ENCODE assay signal across 28 mouse cellular contexts in genomic region chr9:69483811-69484210, GRCm38 (mm10). TPM values are rescaled to one million over a fixed set of nuclear protein-coding genes. Genes with fewer than 3 reads are reported as not detected.
DNase-seq lines count a peak whose midpoint lies in the region; ATAC-seq lines count a peak whose summit lies in the region.
"Had no signal": no experiment of that assay in that cellular context is flagged by ENCODE, and none has a peak within 500 bp of the region (broad histone marks: within the 10 kb centered on the region; RNA-seq: fewer than 3 reads in every experiment).

No protein-coding gene starts in this region.

- DNase-seq in forebrain, embryonic 10.5 days (ENCODE audit: extremely low spot score, low spot score), result no peak
- DNase-seq in forebrain, embryonic 14.5 days (ENCODE audit: low spot score), result no peak
- DNase-seq in retina, embryonic 14.5 days (ENCODE audit: low spot score), result peak; percentile 47
- DNase-seq in kidney, postnatal 14 days, result no peak
- no peak for DNase-seq in urinary bladder, postnatal 10 days (ENCODE audit: low spot score)
- DNase-seq: adrenal gland, postnatal 10 days; B cell, adult 2 months; cerebellum, adult 11 months; cerebellum, adult 8-10 months; cerebellum, postnatal 14 days; gastrocnemius, postnatal 10 days; gastrocnemius, postnatal 36 days; heart, adult 2 months; heart, postnatal 14 days; heart, postnatal 4 days had no signal

- no peaks in the 10 kb centered on the region for H3K9me3 ChIP-seq in forebrain, embryonic 10.5 days
- no peaks in the 10 kb centered on the region for H3K9me3 ChIP-seq in forebrain, embryonic 14.5 days (replicated peaks; ENCODE audit: control insufficient read depth, low read length)
- no peaks in the 10 kb centered on the region for H3K9me3 ChIP-seq in midbrain, embryonic 13.5 days
- H3K9me3 ChIP-seq in midbrain, embryonic 15.5 days, result no peaks in the 10 kb centered on the region
- H3K9me3 ChIP-seq: embryonic facial prominence, embryonic 12.5 days; embryonic facial prominence, embryonic 15.5 days; forebrain, embryonic 12.5 days; G1E; heart, embryonic 10.5 days; heart, embryonic 13.5 days; hindbrain, embryonic 12.5 days; hindbrain, embryonic 15.5 days had no signal

- no peak overlapping the region for H3K4me2 ChIP-seq in forebrain, embryonic 14.5 days (ENCODE audit: low read length)
- H3K4me2 ChIP-seq in midbrain, embryonic 13.5 days (replicated peaks), result peak overlapping the region; percentile 9; the same call in 1 of the 2 replicates
- no peak overlapping the region for H3K4me2 ChIP-seq in midbrain, embryonic 15.5 days
- H3K4me2 ChIP-seq: embryonic facial prominence, embryonic 12.5 days; embryonic facial prominence, embryonic 15.5 days; forebrain, embryonic 12.5 days; heart, embryonic 13.5 days; hindbrain, embryonic 12.5 days; hindbrain, embryonic 15.5 days had no signal

- 0 out of 2 replicates have a peak overlapping the region, but pooled peaks have one; percentile 2 for H3K4me3 ChIP-seq in forebrain, embryonic 10.5 days
- no peak overlapping the region for H3K4me3 ChIP-seq in forebrain, embryonic 14.5 days (ENCODE audit: low read depth, low read length)
- H3K4me3 ChIP-seq in midbrain, embryonic 13.5 days (replicated peaks), result no peak overlapping the region
- no peak overlapping the region for H3K4me3 ChIP-seq in midbrain, embryonic 15.5 days
- H3K4me3 ChIP-seq: embryonic facial prominence, embryonic 12.5 days; embryonic facial prominence, embryonic 15.5 days; forebrain, embryonic 12.5 days; heart, adult 2 months; heart, embryonic 10.5 days; heart, embryonic 13.5 days; hindbrain, embryonic 12.5 days; hindbrain, embryonic 15.5 days had no signal

- H3K27me3 ChIP-seq in forebrain, embryonic 10.5 days (ENCODE audit: poor library complexity, severe bottlenecking), result peaks cover 21% of the 10 kb centered on the region
- H3K27me3 ChIP-seq in forebrain, embryonic 14.5 days (replicated peaks; ENCODE audit: control insufficient read depth, insufficient read depth, low read length), result no peaks in the 10 kb centered on the region
- H3K27me3 ChIP-seq in midbrain, embryonic 13.5 days, result no peaks in the 10 kb centered on the region
- H3K27me3 ChIP-seq in midbrain, embryonic 15.5 days (replicated peaks), result no peaks in the 10 kb centered on the region; the same call in 1 of the 2 replicates
- H3K27me3 ChIP-seq: CH12.LX; embryonic facial prominence, embryonic 12.5 days; embryonic facial prominence, embryonic 15.5 days; heart, embryonic 13.5 days; hindbrain, embryonic 12.5 days; hindbrain, embryonic 15.5 days; Patski had no signal

- no peaks in the 10 kb centered on the region for H3K36me3 ChIP-seq in forebrain, embryonic 10.5 days (replicated peaks)
- no peaks in the 10 kb centered on the region for H3K36me3 ChIP-seq in forebrain, embryonic 14.5 days (ENCODE audit: control insufficient read depth, insufficient read depth, low read length)
- H3K36me3 ChIP-seq in midbrain, embryonic 13.5 days, result no peaks in the 10 kb centered on the region
- no peaks in the 10 kb centered on the region for H3K36me3 ChIP-seq in midbrain, embryonic 15.5 days (replicated peaks)
- H3K36me3 ChIP-seq: forebrain, embryonic 12.5 days; hindbrain, embryonic 12.5 days; hindbrain, embryonic 15.5 days had no signal

- 46% methylated on average over 12 of the region's 12 CpGs for WGBS in forebrain, embryonic 10.5 days
- 45% methylated on average over 12 of the region's 12 CpGs for WGBS in forebrain, embryonic 14.5 days
- WGBS in midbrain, embryonic 13.5 days, result 37% methylated on average over 12 of the region's 12 CpGs
- WGBS in midbrain, embryonic 15.5 days, result 51% methylated on average over 12 of the region's 12 CpGs

- H3K4me1 ChIP-seq in forebrain, embryonic 10.5 days, result peaks cover 25% of the 10 kb centered on the region
- H3K4me1 ChIP-seq in forebrain, embryonic 14.5 days (ENCODE audit: control insufficient read depth, insufficient read depth, low read length), result no peaks in the 10 kb centered on the region
- peaks cover 25% of the 10 kb centered on the region for H3K4me1 ChIP-seq in midbrain, embryonic 13.5 days (replicated peaks)
- H3K4me1 ChIP-seq in midbrain, embryonic 15.5 days, result peaks cover 13% of the 10 kb centered on the region

- no peak overlapping the region for H3K27ac ChIP-seq in forebrain, embryonic 10.5 days
- no peak overlapping the region for H3K27ac ChIP-seq in forebrain, embryonic 14.5 days (ENCODE audit: low read depth, low read length)
- H3K27ac ChIP-seq in midbrain, embryonic 13.5 days, result no peak overlapping the region
- no peak overlapping the region for H3K27ac ChIP-seq in midbrain, embryonic 15.5 days
- H3K27ac ChIP-seq: embryonic facial prominence, embryonic 12.5 days; embryonic facial prominence, embryonic 15.5 days; forebrain, embryonic 12.5 days; heart, adult 2 months; heart, embryonic 10.5 days; heart, embryonic 13.5 days; hindbrain, embryonic 12.5 days; hindbrain, embryonic 15.5 days had no signal

- H3K9ac ChIP-seq in forebrain, embryonic 14.5 days (ENCODE audit: low read length), result no peak overlapping the region
- H3K9ac ChIP-seq in midbrain, embryonic 13.5 days (replicated peaks), result no peak overlapping the region
- no peak overlapping the region for H3K9ac ChIP-seq in midbrain, embryonic 15.5 days
- H3K9ac ChIP-seq: embryonic facial prominence, embryonic 12.5 days; embryonic facial prominence, embryonic 15.5 days; forebrain, embryonic 12.5 days; heart, embryonic 13.5 days; hindbrain, embryonic 12.5 days; hindbrain, embryonic 15.5 days had no signal

- no peak for ATAC-seq in forebrain, embryonic 14.5 days
- 0 out of 2 replicates have a peak, but pooled peaks have one; percentile 38 for ATAC-seq in midbrain, embryonic 13.5 days
- ATAC-seq in midbrain, embryonic 15.5 days (replicated peaks), result no peak
- ATAC-seq: forebrain, embryonic 16.5 days; Patski had no signal

RNA-seq across cellular contexts. Expression of gene Anxa2, which starts 30.4 kb away (rescaled TPM):
- 91.9 and 100 TPM in 2 replicates for polyA plus RNA-seq in forebrain, embryonic 10.5 days (2016; fragmentation: Nextera tagmentation; extraction: Ambion mirVana)
- polyA plus RNA-seq in forebrain, embryonic 14.5 days (2014; fragmentation: Nextera tagmentation; extraction: Ambion mirVana), result 109 and 118 TPM in 2 replicates
- 96.0 and 115 TPM in 2 replicates for polyA plus RNA-seq in midbrain, embryonic 13.5 days (2015; fragmentation: Nextera tagmentation; extraction: Ambion mirVana)
- 123 and 142 TPM in 2 replicates for polyA plus RNA-seq in midbrain, embryonic 15.5 days (2015; fragmentation: Nextera tagmentation; extraction: Ambion mirVana)
